Mouse (Mus musculus): ENCODE data around the gene Tac4. TPM values are rescaled to one million over a fixed set of nuclear protein-coding genes. Genes with fewer than 3 reads are reported as not detected.
A peak's percentile ranks its signal among the peaks of the same experiment; 100 is the strongest.

Tac4 gene
- total and polyA plus RNA-seq, 3 experiments: not detected

- no peak for DNase-seq
Measured at GRCm38 (mm10) chr11:95263816-95264454, 2.6 kb downstream of the Tac4 start.

DNA sequence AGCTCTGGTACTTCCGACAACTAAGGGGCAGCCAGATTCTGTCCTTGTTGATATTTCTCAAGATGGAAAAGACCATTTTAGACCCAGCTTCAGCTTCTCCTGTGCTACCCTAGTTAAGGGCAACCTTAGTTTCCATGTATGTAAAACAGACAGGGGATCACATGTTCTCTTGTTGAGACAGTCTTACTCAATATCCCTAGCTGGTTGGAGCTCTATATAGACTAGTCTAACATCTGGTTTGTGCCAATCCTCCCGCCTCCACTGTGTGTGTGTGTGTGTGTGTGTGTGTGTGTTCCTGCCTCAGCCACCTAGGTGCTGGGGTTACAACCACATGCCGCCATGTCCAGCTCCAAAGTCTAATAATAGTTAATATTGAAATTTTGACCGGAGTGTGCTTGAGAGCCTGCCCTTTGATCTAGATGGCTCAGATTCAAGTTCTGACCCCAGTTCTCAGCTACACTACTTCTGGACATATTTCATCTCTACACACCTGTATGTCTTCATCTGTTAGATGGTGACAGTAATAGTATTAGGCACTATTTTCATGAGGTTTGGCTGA lies 3.2 kb downstream of the Tac4 start:
- no peak for DNase-seq

DNA sequence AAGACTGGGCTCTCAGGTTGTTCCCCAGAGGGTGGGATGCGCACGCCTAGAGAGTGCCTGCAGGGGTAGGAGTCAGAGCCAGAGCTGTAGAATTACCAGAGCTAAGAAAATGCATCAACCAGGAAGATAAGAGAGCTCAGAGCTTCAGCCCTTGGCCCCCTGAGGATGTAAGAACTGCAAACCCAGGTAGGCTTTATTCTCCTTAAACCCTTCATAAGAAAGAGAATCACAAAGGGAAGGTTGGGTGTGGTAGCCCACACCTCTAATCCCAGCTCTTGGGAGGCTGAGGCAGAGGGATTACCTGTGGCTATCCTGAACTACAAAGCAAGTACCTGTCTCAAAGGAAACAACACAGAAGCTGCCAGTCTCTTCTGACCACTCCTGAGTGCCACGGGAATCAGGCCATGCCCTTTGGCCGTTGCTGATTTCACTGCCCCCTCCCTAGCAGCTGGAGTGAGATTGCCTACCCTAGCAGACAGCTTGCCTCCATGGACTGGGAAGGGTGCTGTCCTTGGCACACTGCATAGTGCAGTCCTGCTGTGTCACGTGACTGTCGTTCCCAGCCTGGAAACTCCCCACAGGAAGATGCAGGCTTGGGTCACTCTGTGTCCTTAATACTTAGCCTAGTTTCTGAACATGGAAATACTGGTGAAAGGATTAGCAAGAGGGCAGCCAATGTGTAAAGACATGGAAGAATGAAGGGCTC lies 5.4 kb downstream of the Tac4 start:
- peak; percentile 61 for DNase-seq

DNA sequence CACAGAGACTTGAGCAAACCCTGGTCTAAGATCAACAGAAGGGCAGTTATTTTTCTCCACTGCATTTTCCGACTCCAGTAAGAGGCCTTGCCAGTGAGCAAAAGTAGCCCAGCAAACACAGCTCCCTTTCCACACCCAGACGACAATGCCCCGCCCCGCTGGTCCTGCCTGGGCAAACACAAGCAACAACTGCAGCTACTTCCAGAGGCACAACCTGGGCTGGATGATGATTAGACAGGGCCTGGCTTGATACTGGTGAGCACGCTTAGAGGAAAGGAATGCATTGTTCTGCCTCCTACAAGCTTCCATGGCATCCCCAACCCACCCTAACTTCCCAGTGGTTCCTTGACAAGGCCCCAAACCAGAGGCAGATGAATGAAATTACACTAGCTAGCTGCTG lies 12.3 kb downstream of the Tac4 start:
- DNase-seq: no peak

DNA sequence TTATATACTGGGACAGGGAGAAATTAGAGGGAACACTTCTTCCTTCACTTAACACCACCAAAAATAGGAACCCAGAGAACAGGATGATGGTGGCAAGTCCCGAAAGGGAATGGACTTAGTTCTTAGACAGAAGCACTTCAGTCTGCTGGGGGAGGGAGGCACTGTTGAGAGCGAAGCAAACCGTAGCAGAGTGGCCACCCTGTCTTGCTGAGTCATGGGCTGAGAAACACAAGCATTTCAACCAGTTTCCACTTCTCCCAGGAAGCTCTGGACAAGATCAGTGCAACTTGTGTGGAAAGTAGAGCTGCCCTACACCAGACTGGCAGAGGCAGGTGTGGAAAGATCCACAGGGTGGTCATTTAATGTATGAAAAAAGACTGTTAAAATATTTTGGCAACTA lies 13.3 kb downstream of the Tac4 start:
- DNase-seq: no peak

DNA sequence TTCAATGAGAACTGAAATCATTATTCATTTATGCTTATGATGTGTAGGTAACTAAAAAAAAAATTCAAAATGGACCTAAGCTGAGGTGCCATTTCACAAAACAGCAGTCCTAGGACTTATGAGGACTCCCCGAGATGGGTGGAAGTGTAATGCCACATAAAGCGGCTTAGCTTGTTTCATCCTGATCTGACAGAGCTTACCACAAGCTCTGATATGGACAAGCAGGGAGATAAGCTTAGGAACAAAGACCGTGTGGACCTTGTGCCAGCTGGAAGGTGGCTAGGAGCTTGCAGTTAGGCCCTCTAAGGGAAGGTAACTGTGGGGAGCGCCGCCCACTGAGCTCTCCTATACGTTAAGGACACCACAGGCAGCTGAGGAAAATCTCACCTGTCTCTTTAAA lies 14.7 kb downstream of the Tac4 start:
- no peak for DNase-seq

GRCm38 (mm10) chr11:95279061-95279659 lies 17.8 kb downstream of the Tac4 start:
- no peak for DNase-seq

- no peak for DNase-seq
Measured at GRCm38 (mm10) chr11:95282331-95282730, 21.0 kb downstream of the Tac4 start.

DNA sequence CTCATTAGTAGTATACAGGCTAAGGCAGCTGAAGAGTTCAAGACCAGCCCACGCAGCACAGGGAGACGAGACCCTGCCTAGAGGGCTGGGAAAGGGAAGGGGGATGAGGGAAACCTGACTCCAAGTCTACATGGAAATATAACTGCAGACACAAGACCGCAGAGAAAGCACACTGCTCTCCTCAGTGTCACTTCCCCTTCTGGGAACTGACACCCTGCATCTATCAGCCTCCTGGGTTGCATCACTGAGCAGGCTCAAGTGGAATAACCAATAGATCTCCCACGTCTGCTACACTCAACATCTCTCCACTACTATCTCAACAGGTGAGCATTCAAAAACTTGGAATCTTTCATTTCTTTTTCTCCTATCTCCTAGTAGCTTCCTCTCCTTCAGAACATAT lies 30.7 kb downstream of the Tac4 start:
- no peak for DNase-seq

GRCm38 (mm10) chr11:95293017-95293624 lies 31.8 kb downstream of the Tac4 start:
- no peak for DNase-seq

GRCm38 (mm10) chr11:95295736-95296135 lies 34.4 kb downstream of the Tac4 start:
- DNase-seq: no peak

- no peak for DNase-seq
Measured at GRCm38 (mm10) chr11:95298146-95298545, 36.8 kb downstream of the Tac4 start.

DNA sequence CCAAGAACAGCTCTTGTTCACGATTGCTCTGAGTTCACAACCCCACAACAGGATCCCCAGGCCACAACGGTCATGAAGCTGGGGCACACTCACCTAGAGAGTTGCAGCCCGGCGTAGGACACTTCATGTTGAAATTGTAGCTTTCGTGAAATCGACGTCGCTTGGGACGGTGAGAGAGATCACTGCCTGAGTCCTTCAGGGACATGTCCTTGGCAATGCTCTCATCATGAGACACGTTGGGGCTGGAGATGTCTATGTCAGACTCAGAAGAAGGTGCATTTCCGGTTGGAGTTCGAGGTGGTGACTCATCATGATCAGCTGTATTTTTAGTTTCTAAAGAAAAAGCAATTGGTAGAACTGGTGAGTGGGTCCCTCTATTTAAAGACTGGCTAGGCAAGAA lies 38.6 kb downstream of the Tac4 start:
- DNase-seq: peak; percentile 70

- no peak for DNase-seq
Measured at GRCm38 (mm10) chr11:95301772-95302171, 40.4 kb downstream of the Tac4 start.

DNA sequence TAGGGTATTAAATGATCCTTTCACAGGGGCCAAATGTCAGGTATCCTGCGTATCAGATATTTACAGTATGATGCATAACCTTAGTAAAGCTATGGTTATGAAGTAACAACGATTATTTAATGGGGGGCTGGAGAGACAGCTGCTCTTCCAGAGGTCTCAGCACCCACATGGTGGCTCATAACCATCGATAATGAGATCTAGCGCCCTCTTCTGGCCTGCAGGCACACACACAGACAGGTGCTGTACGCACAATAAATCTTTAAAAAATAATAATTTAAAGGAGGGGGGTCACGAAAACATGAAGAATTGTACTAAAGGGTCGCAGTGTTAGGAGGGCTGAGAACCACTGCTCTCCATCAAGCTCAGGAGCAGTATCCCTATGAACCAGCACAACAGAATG lies 44.3 kb downstream of the Tac4 start:
- DNase-seq: no peak

DNA sequence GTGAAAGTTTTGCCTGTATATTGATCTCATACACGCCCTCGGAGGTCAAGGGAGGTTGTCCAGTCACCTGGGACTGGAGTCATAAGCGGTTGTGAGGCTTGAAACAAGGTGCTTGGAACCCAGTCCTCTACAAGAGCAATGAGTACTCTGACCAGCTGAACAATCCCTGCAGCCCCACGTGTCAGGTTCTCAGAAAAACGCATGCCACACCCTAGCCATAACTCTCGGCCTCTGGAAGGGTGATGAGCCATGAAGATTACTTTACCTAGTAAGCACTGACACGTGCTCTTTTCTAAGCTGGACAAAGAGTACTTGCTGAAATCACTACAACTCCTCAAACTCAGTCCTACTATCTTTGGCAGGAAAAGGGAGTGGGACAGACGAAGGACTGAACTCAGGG lies 46.2 kb downstream of the Tac4 start:
- no peak for DNase-seq

- peak; percentile 99 for DNase-seq
Measured at GRCm38 (mm10) chr11:95309510-95310006, 48.2 kb downstream of the Tac4 start.

DNA sequence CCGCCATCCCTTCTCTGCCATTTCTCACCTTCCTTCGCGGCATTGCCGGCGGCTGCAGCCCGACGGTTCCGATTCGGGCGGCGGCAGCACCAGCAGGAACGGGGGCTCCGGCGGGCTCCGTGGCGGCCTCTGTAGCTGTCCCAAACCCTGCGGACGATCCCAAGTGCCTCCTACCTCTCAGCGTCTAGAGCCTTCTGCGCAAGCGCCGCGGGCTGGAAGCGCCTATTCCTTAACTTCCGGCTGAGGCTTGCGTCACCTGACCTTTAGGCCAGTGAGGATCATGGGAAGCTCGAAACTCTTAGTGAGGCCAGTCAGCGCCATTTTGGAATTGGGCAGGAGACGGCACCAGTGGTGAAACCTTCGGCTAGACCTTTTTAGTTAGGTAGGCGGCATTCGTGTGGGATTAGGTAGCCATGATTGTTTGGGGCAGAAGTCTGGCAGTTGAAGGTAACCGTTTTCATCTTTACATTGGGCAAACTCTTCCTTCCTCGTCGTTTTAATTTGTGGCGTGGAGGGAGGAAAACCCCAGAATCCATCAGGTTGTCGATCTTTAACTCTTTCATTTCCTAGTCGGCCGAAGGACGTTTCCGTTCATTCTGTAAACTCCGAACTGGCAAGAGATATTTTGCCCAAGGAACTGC lies 48.8 kb downstream of the Tac4 start, which contains the start of gene Kat7:
TSS of gene Kat7 (minus strand) at position 240 of the 641 bp plus-strand sequence.
- peak; percentile 98 for DNase-seq

GRCm38 (mm10) chr11:95310648-95311424 lies 49.5 kb downstream of the Tac4 start:
- DNase-seq: no peak

DNA sequence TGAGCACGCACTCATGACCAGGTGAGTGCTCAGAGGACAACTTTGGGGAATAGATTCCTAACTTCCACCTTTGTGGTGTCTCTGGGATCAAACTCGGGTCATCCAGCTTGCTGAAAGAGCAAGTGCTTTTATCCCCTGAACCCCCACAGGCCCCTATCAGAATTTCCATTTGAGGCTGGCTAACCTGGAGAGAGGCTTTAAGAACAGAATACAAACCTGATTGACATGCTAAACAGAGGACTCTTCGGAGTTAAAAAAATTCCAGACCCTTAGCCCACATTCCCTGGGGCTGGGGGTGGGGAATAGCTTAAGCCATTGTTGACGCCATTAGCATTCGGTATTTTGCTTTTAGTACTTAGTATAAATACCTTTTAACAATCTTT lies 50.1 kb downstream of the Tac4 start:
- no peak for DNase-seq
